Mouse (Mus musculus): ENCODE measurements around the gene Ube2m.

The Ube2m gene

DNA sequence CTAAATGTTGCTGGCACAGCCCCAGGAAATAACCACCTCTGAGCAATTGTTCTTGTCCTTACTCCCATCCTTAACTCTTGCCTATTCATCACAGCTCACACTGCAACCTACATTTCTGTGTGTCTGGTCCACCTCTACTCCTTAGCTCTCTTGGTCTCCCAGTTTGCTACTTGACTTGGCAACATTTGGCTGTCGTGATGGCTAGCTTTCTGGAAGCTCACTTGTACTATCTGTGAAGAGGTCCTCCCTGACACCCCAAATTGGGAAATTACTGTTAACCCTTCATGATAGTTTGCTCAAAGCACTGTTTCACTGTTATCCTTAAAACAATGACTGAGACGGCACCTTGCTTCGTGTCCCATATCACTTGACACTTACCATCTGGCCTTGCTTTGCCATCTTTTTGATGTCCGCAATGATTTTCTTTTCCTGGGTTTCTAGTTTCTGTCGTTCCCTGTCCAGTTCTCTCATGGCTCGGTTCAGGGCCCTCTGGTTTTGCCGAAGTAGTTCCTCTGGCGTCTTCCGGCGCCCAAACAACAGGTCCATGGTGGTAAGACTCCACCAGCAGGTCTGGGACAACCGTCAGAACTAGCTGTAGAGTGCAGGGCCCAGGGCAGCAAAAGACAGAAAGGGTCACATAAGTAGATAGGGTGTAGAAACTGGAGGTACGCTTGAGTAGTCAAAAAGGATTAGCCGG lies 4.5 kb downstream of the Ube2m start:
- peak in 1 of 2 experiments; percentile 32 for DNase-seq

DNA sequence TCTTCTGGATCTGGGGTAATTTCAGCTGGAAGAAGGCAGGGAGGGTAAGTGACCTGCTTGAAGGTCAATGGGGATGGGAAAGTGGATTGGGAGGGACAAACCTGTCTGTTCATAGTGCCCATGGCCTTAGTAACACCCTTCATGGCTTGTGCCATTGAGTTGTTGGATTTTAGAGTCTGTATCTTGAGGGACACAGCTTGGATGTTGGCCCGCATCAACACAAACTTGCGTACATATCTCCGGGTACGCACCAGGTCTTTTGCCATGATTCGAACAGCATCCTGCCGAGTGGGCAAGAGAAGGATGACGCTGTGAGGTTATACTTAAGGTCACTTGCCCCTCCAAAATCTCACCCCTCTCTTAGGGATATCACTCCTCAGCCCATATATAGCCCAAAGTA lies 5.5 kb downstream of the Ube2m start:
- no peak for DNase-seq

DNA sequence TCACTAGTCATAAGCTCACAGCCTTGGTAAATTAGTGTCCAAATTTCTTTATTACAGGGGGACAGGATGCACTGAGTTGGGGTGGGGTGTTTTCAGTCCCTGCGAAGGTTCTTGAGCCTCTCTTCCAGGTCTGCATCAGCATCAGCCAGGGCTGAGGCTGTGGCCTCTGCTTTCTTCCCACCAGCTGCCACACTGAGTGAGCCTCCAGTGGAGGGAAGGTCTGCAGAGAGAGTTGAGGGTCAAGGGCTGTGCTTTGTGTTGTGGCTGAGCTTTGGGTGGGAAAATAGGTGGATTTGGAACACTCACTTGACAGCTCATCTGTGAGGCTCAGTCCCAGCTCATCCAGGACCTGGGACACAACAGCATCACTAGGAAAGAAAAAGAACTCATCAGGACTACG lies 6.1 kb downstream of the Ube2m start:
- DNase-seq: no peak

DNA sequence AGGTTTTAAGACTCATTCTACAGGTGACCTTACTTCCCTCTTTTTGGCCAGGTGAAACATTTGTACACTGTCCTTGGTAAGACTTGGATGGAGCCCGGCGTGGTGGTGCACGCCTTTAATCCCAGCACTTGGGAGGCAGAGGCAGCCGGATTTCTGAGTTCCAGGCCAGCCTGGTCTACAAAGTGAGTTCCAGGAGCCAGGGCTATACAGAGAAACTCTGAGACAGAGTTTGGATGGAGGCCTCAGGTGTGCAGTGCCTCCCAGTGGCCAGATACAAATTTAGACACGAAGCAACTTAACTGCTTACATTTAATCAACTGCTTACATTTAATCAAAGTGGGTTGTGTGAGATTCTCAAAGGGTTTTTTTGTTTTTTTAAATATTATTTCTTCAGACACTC lies 7.0 kb downstream of the Ube2m start:
- peak; percentile 36 to 45 for DNase-seq

DNA sequence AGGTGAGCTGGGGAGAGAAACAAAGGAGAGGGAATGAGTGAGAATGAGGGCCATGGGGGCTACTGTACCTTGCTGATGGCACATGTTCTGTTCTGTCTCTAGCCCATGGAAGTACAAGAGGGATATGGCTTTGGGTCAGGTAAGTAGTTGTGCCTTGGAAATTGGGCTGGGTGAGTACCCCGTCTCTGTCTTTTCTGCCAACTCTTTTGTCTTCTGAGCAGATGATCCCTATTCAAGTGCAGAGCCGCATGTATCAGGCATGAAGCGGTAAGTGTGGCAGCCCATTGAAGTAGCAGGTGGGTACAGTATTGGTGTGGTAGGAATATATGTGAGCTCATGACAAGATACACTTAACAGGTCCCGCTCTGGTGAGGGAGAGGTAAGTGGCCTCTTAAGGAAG lies 9.1 kb downstream of the Ube2m start:
- peak in 1 of 2 experiments; percentile 28 for DNase-seq

DNA sequence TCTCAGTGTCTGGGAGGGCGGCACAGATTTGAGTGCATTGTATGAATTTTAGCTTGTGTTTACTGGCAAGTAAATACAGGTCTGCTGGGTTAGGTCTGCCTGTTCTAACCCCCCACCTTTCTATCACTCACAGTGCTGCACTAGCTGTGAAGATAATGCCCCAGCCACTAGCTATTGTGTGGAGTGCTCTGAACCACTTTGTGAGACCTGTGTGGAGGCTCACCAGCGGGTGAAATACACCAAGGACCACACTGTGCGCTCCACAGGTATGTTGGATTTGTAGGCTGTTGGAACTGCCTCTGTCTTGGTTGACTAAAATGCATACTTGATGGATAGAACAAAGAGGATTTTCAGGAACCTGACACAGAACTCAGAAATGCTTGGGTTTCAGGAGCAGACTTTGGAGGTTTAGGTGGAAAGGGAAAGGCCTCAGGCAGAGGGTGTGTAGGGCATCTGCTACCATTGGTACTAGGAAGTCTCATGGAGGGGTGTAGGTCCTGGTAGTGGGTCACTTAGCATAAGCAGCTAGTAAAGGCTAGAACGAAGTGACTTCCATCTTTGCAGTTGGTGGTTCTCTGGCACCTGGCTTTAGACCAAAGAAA lies 12.5 kb downstream of the Ube2m start:
- DNase-seq: no peak

DNA sequence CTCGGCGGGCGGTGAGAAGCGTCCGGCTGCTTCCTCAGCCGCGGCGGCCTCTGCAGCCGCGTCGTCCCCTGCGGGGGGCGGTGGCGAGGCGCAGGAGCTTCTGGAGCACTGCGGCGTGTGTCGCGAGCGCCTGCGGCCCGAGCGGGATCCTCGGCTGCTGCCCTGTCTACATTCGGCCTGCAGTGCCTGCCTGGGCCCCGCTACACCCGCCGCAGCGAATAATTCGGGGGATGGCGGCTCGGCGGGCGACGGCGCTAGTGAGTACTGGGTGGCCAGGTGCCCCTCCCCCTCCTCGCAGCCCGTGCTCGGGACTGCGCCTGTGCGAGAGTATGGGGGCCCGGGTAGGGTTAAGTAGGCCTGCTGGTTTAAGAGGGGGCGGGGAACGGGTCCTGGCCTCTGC lies 13.3 kb downstream of the Ube2m start:
- peak; percentile 73 to 88 for DNase-seq

DNA sequence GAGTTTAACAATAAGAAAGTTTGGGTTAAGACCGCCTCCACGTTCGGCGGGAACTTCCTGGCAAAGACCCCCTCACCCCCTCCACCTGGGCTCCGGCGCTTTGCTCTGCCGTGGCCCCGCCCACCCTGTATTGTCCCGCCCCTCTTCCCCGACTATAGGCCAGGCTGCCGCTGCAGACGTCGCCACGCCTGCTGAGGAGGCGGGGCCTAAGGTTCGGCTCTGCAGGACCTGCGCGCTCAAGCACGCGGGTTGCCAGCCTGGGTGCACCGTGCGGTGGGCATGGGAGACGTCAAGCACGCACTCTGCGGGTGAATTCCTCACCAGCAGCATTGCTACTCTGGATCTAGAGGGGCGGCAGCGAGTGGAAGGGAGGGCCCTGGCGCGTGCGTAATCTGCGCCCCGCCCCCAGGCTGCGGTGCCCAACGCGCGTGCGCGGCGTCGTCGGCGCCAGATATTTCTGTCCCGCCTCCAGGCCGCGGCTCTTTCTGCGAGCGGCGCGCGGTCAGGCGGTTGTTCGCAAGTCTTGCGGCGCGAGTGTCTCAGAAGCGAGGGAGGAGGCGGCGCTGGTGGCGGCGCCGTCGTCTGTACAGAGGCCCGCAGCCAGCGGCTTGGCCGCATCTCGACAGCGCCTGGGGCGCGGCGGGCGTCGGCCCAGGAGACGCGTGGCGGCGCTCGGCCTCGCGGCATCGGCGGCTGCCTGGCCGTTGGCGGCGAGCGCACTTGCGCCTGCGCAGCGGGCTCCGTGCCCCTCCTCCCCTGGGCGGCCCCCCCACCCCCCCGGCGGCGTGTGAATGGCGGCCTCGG lies 13.9 kb downstream of the Ube2m start:
- peak; percentile 92 to 94 for DNase-seq

DNA sequence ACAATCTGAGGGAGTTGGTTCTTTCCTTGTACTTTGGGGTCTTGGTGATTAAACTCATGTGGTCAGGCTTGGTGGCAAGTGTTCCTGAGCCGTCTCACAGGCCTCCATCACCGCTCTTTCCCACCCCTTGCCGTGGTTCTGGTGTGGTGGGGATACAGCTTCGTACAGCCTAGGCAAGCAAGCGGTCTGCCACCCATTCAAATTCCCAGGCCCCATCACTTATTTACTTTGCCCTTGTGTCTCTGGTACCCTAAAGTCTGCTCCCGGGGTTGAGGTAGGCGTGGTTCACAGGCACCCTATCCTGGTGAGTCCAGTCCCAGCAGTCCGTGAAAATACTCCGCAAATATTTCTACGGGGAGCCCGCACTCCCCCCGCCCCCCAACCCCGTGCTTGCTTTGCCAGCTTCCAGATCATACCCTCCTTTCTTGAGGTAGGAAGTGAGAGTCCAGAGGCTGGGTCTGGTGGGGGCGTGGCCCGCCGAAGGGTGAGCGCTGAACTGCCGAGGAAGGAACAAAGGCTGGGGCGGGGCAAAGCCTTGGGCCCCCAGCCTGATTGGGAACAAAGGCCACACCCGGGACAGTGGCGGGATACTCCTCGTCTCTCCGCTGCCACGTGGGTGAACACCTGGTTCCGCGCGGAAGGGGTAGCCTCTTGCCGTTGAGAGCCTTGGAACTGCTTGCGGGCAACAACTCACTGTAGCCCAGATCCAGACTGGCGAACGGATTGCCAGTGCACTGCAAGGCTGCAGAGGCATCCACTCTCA lies 15.1 kb downstream of the Ube2m start:
- DNase-seq: peak; percentile 77 to 91

DNA sequence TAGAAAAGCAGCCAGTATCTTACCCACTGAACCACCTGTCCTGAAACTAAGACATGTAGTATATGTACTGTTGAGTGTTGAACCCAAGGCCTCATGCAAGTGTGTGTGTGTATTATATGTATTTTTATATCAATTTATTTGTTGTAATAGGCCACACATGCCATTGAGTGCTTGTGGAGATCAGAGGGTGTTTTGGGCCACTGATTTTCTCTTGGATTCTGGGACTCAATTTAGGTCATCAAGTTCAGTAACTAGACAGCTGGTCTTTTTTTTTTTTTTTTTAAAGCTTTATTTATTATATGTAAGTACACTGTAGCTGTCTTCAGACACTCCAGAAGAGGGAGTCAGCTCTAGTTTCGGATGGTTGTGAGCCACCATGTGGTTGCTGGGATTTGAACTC lies 22.9 kb downstream of the Ube2m start:
- DNase-seq: no peak

DNA sequence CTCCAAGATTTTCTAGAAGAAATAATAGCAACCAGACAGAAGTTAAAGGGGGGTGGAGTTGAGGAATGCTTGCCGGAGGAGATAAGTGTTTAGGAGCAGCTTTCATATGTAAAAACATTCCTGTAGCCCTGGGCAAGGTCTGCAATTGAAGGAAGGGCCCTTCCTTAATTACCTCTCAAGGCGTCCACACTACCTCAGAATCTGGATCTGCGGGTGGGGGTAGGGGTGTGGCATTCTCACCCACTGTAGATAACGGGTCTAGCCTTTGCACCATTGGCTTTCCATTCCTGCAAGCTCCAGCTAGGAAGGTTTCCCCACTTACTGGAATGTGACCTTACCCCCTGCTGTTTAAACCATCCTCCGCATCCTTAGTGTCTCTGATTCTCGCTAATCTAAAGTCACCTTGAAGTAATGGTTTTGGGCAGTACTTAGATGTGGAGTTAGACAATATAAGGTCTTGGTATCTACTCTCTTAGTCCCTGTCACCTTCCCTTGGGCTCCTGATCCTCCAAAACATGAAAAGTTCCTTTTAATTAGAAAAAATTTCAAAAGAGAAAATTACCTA lies 23.7 kb downstream of the Ube2m start:
- DNase-seq: no peak

DNA sequence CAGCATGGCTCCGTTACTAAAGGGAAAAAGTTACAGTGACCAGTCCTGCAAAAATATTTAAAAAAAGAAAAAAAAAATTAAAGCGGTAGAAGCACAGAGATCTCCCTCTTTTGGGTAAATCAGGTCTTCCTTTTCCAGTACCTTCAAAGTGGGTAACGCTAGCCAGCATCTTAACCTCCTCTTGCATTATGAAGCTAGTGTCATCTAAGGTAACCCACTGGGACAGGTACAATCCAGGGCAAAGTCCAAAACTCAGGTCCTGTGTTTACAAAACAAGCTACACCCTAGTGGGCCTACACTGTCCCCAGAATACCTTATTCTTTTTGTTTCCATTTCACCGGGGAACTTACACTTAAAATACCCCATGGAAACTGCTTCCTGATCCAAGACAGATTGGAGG lies 24.4 kb downstream of the Ube2m start:
- no peak for DNase-seq

DNA sequence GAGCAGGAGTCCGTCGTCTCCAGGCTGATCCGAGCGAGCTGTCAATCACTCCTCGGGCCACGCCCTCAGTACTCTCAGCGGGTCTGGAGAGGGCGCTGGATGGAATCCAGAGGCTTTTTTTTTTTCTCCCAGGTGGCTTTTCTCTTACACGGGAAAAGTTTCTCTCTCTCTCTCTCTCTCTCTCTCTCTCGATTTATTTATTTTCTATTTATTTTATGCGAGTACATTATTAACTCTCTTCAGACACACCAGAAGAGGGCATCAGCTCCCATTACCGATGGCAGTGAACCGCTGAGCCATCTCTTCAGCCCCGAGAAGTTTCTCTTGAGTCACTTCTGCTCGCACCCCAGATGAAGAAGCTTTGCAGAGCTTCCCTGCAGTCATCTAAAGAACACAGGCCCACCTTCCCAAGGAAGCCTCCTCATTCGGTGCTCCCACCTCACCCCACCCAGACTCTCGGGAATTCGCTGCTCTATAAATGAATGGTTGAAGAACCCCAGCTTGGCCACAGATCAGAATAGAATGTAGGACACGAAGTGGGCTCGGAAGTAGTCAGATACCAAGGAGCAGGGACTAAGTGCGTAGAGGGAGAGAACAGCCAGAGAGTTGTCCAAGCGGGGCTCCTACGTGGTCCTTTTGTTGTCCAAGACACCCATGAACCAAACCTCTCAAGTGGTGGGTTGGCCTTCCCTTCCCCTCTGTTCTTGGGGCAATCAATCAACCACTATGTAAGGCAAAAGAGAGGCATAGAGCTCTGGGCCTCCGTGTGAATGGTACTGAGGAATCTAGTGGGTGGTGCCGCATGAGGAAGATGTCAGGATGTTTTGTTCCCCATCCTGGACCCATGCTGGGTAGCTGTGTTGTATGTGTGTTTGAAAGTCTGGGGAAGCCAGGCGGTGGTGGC lies 27.8 kb downstream of the Ube2m start, which contains the start of gene Zbtb45:
Zbtb45 (minus strand) TSS at position 30 of the 904 bp plus-strand sequence.
- no peak for DNase-seq

DNA sequence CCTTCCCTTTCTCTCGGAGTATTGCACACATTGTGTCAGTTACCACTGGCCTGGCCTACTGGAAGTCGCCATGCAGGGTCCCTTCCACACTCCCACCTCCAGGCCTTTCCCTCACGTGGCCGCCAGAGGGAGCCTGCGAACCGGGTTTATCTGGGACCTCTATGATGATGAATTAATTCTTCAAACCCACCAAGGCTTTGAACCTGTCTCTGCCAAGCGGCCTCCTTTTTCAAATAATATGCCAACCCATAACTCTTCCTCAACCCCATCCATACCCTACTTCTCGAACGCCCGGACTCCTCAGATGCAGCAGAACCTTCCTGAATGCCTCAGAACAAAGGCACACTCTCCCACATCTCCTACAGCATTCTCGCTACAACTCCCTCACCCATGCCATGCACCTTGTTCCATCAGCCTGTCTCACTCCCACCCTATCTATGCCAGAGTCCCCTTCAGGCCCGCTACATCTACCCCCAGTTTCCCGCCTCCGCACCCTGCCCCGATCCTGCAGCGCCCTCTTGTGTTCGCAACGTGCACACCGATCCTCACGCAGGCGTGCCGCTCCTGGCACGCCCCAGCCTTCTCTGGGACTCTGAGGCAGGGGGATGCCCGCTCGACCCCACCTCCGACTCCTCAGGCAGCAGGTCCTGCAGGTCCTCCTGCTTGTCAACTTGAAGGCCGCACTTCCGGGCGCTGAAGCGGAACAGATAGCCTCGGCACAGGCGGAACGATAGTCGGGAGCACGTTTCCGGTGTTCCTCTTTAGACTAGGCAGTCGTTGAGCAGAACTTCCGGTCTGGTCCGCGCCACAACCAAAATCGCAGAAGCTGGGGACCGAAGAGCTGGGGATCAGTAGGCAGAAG lies 28.7 kb downstream of the Ube2m start:
- peak; percentile 93 to 96 for DNase-seq

DNA sequence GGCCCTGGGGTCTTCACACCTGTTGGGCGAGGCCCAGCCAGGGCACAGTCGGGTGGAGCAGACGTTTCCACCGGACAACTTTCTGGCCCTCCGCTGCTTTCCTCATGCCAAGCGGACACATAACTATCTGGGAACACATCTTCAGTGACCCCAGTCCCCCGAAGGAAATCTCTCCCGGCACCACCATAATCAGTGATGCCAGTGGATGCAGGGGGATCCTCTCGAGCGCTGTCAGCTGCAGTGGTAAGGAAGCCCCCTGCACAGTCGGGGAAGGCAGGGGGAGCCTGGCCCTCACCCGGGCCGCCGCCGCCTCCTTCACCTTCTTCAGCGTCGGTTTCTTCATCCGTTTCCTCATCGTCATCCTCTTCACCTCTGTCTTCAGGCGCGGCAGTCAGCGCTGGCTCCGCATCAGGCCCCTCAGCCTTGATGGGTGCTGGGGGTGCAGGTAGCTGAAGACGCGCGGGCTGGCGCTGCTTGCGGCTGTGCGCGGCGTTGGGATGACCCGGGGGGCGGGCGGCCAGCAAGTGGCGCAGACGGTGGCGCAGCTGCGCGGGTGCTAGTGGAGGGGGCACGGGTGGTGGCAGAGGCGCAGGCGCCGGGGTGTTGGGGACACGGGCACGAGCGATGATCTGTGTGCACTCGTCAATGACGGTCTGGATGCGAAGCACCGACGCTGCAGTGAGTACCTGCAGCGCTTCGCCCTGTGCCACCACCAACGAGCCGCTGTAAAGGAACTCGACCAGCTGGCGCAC lies 30.6 kb downstream of the Ube2m start:
- no peak for DNase-seq

DNA sequence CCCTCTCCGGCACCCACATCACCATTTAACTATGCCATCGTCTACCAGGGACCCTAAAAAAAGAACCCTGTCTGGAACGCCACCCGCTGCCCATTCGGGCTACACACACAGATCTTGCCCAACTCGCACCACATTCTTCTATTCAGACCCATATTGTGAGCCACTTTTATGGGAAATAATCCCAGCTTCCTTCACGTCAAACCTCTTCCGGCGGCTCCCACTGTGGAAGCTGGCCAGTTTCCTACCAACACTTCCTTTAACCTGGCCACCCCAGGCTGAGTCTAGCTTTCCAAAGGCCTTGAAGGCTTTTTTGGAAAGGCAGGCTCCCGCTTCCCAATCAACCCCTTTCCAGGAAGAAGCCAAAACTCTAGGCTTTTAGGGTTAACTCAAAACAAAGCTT lies 31.5 kb downstream of the Ube2m start:
- peak; percentile 49 for DNase-seq

DNA sequence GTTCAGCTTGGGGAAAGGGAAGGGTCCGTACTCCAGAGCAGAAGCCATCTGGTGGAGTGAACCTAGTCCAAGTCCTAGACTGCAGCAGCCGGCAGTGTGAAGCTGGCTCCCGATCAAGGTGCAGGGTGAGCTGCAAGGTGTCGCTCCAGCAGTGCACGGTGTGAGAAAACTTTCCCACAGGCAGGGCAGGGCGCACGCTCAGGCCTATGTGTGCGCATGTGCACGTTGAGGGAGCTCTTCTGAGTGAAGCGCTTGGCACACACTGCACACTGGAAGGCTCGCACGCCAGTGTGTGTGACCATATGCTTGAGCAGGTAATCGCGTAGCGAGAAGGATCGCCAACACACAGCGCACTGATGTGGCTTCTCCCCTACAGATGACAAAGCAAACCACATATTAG lies 32.1 kb downstream of the Ube2m start:
- no peak for DNase-seq

DNA sequence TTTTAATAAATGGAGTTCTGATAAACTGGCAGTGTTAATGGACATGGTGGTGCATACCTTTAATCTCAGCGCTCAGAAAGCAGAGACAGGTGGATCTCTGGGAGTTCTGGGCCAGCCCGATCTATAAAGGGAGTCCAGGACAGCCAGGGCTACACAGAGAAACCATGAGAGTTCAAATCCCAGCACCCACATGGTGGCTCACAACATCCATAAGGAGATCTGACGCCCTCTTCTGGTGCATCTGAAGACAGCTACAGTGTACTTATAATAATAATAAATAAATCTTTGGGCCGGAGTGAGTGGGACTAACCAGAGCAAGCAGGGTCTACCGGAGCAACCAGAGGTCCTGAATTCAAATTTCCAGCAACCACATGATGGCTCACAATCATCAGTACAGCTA lies 34.7 kb downstream of the Ube2m start:
- no peak for DNase-seq

DNA sequence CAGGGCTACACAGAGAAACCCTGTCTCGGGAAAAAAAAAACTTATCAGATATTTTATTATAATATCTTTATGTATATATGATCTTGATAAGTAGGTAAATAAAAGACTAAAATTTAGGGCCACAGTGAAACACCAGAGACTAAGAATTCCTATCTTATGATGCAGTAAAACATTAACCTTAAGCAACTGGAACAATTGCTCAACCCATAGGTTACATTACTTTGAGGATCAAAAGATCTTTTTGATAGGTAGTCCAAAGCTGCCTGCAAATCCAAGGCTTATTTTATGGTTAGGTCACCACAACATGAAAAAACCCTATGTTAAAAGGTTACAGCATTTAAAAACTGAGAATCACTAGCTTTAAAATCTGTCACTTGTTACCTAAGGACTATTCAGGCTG lies 36.5 kb downstream of the Ube2m start:
- no peak for DNase-seq

DNA sequence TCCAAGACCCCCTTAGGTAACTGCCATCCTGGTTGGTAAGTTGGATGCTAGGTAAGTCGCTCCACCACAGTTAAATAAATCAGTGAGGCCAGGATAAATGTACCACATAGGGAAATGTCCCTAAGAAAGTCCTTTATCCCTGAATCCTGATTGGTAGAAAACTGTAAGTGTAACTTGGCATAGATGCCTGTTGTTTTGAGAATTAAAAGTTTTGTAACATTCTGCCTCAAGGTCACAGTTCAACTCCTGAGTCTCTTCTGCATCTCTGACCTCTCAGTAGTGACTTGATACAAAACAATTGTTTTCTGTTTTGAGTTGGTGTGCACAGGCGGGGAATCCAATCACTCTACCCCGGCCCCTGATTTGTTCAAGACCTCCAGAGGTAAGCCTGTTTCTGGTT lies 39.2 kb downstream of the Ube2m start, which contains the start of gene Trim28:
Trim28 (plus strand) TSS at position 264 of the 400 bp plus-strand sequence.
- no peak for DNase-seq

Measured in kidney, postnatal 25 days (tissue).